Mouse (Mus musculus) cerebellum, adult 2 months (tissue): ENCODE results near the gene Tmbim4. TPM values are rescaled to one million over a fixed set of nuclear protein-coding genes. Genes with fewer than 3 reads are reported as not detected.

ENCODE experiments used
- DNase-seq, 2 experiments: peaks; one replicate each; pipeline ENCODE4 v3.0.0; 2021
- H3K27ac ChIP-seq: fragments of 200-500 bp; 2 replicates; pipeline ENCODE4 v1.5.1; 2012; ENCODE audit warnings: low read length, control low read depth, inconsistent platforms; ENCODE audit not compliant: insufficient read depth
- H3K27me3 ChIP-seq: fragments of 200-500 bp; 2 replicates; pipeline ENCODE4 v1.6.1; 2012; ENCODE audit warnings: inconsistent platforms, mild to moderate bottlenecking, low read length, moderate library complexity; ENCODE audit not compliant: control insufficient read depth, insufficient read depth
- H3K4me1 ChIP-seq: fragments of 200-500 bp; 2 replicates; pipeline ENCODE4 v1.6.1; 2011; ENCODE audit warnings: low read length; ENCODE audit not compliant: control insufficient read depth, insufficient read depth
- H3K4me3 ChIP-seq: fragments of 200-500 bp; replicated peaks from 2 replicates; pipeline ENCODE3; 2011; ENCODE audit warnings: mild to moderate bottlenecking, low read depth, low read length, control low read depth; ENCODE audit not compliant: insufficient read depth
- CTCF ChIP-seq: fragments of 200-500 bp; IDR thresholded peaks from 2 replicates; pipeline ENCODE4 v1.5.1; 2011; ENCODE audit warnings: low read depth, mild to moderate bottlenecking, control low read depth, low read length, moderate library complexity, borderline replicate concordance; ENCODE audit not compliant: insufficient read depth
- POLR2A ChIP-seq: fragments of 200-500 bp; IDR thresholded peaks from 2 replicates; pipeline ENCODE4 v1.6.1; 2011; ENCODE audit warnings: low read length, control low read depth, borderline replicate concordance; ENCODE audit not compliant: insufficient read depth
- WGBS: fragments of 180-500 bp; shearing (Covaris S2); methylation state at CpG from one replicate; pipeline ENCODE4 v1.1.7; 2018; 5-methylcytosine and 5-hydroxymethylcytosine counted together
- polyA plus RNA-seq: library from polyadenylated mRNA; depleted of rRNA; stranded (reverse); fragments of >200 nt; gene quantifications from 2 replicates; pipeline ENCODE4 v1.2.3, GENCODE M21; 2012; rRNA removed

Gene Tmbim4
- polyA plus RNA-seq, 1 experiment, result 122 TPM

- no peak for DNase-seq
- no peak for TF ChIP-seq POLR2A
- no peak for TF ChIP-seq CTCF
- H3K4me3 ChIP-seq, result no peak overlapping the region
- H3K27me3 ChIP-seq, result no peaks in the 10 kb centered on the region
- WGBS, result 58% methylated on average over 12 of the region's 12 CpGs
- no peak overlapping the region for H3K27ac ChIP-seq
- no peaks in the 10 kb centered on the region for H3K4me1 ChIP-seq
Observed at GRCm38 (mm10) chr10:120267790-120268189, 66.4 kb downstream of the Tmbim4 start.

- no peak for DNase-seq
- no peak overlapping the region for H3K4me3 ChIP-seq
- TF ChIP-seq POLR2A (no peak), CTCF (no peak)
- H3K27me3 ChIP-seq, result no peaks in the 10 kb centered on the region; the same call in 1 of the 2 replicates
- no peaks in the 10 kb centered on the region for H3K4me1 ChIP-seq
- 92% methylated on average over 13 of the region's 13 CpGs for WGBS
- no peak overlapping the region for H3K27ac ChIP-seq
Observed at GRCm38 (mm10) chr10:120269946-120270345, 68.6 kb downstream of the Tmbim4 start.

GRCm38 (mm10) chr10:120270777-120271176, 69.4 kb downstream of the Tmbim4 start:
- Histone ChIP-seq H3K4me3 (no peak overlapping the region), H3K27ac (no peak overlapping the region), H3K4me1 (no peaks in the 10 kb centered on the region), H3K27me3 (no peaks in the 10 kb centered on the region; the same call in 1 of the 2 replicates)
- no peak for DNase-seq
- WGBS, result 81% methylated on average over 4 of the region's 4 CpGs
- no peak for TF ChIP-seq POLR2A
- no peak for TF ChIP-seq CTCF

- Histone ChIP-seq H3K27me3 (no peaks in the 10 kb centered on the region; the same call in 1 of the 2 replicates), H3K4me3 (no peak overlapping the region), H3K4me1 (no peaks in the 10 kb centered on the region), H3K27ac (no peak overlapping the region)
- DNase-seq, result no peak
- no peak for TF ChIP-seq POLR2A
- no peak for TF ChIP-seq CTCF
- 74% methylated on average over 6 of the region's 6 CpGs for WGBS
Observed at GRCm38 (mm10) chr10:120271318-120271717, 69.9 kb downstream of the Tmbim4 start.

- Histone ChIP-seq H3K4me1 (no peaks in the 10 kb centered on the region), H3K27ac (no peak overlapping the region), H3K27me3 (no peaks in the 10 kb centered on the region; the same call in 1 of the 2 replicates), H3K4me3 (no peak overlapping the region)
- TF ChIP-seq POLR2A (no peak), CTCF (no peak)
- 9% methylated on average over 11 of the region's 11 CpGs for WGBS
- no peak for DNase-seq
Observed at GRCm38 (mm10) chr10:120271879-120272269, 70.5 kb downstream of the Tmbim4 start.

- 6% methylated on average over 19 of the region's 19 CpGs for WGBS
- no peak overlapping the region for H3K27ac ChIP-seq
- H3K4me3 ChIP-seq, result no peak overlapping the region
- no peaks in the 10 kb centered on the region; the same call in 1 of the 2 replicates for H3K27me3 ChIP-seq
- TF ChIP-seq CTCF (no peak), POLR2A (no peak)
- H3K4me1 ChIP-seq, result no peaks in the 10 kb centered on the region
- DNase-seq, result no peak
Observed at GRCm38 (mm10) chr10:120272270-120272883, 71.0 kb downstream of the Tmbim4 start.

- no peak overlapping the region for H3K27ac ChIP-seq
- TF ChIP-seq POLR2A (no peak), CTCF (no peak)
Observed at GRCm38 (mm10) chr10:120273335-120273734, 71.9 kb downstream of the Tmbim4 start.

More at GRCm38 (mm10) chr10:120273335-120273734, 71.9 kb downstream of the Tmbim4 start:
- Histone ChIP-seq H3K27me3 (no peaks in the 10 kb centered on the region; the same call in 1 of the 2 replicates), H3K4me1 (no peaks in the 10 kb centered on the region), H3K4me3 (no peak overlapping the region)
- DNase-seq, result no peak
- 88% methylated on average over 7 of the region's 7 CpGs for WGBS

Other genes with a start within 250 kb of the Tmbim4 start
- 3.8 and 4.6 TPM in 2 replicates for gene Helb, start 88.6 kb upstream of the Tmbim4 start, polyA plus RNA-seq
- gene Irak3, start 540 bp downstream of the Tmbim4 start, polyA plus RNA-seq, result 0.62 and 0.76 TPM in 2 replicates
- 30.1 and 35.8 TPM in 2 replicates for gene Llph, start 25.5 kb downstream of the Tmbim4 start, polyA plus RNA-seq